In genomic region chr6:114633886-114634285, GRCm38 (mm10) we compare ENCODE assay signal across 5 mouse cellular contexts. TPM values are rescaled to one million over a fixed set of nuclear protein-coding genes. Genes with fewer than 3 reads are reported as not detected.
DNase-seq lines count a peak whose midpoint lies in the region.
"Not testable (repeated sequence)": the region's sequence is repeated elsewhere in the genome, so short reads cannot be mapped to it uniquely, and the experiment has no call there.

No protein-coding gene starts in this region.

- peak; percentile 30 for DNase-seq in cerebellum, postnatal 10 days
- DNase-seq in kidney, postnatal 10 days = peak; percentile 42
- DNase-seq in left cerebral cortex, postnatal 4 days = peak; percentile 14
- DNase-seq in right cerebral cortex, postnatal 4 days = peak; percentile 38
- peak; percentile 33 for DNase-seq in thymus, postnatal 4 days

- intact Hi-C loops in left cerebral cortex, postnatal 4 days (cut with DNase I) = not testable (repeated sequence)

RNA-seq across cellular contexts. Expression of gene Atg7, which starts 9.0 kb away (rescaled TPM):
- total RNA-seq in left cerebral cortex, postnatal 4 days (2021) = 10 to 100 TPM; 16.4 to 20.3 TPM

Comparison
In these comparisons a context has a peak if more than half of its experiments do, and no peak if none do; other contexts are left out.
1. Peak in every context shown above with its lines: DNase-seq.